Mouse (Mus musculus) olfactory bulb, adult 2 months (tissue): ENCODE data around the gene Reep6.

Experiments used
- CTCF ChIP-seq: fragments of 200-500 bp; IDR thresholded peaks from 2 replicates; pipeline ENCODE4 v1.5.1; 2012; ENCODE audit warnings: low read depth, mild to moderate bottlenecking, low read length, moderate library complexity; ENCODE audit not compliant: insufficient read depth
- POLR2A ChIP-seq: fragments of 200-500 bp; IDR thresholded peaks from 2 replicates; pipeline ENCODE4 v1.6.1; 2012; ENCODE audit warnings: mild to moderate bottlenecking, low read depth, low read length, moderate library complexity; ENCODE audit not compliant: insufficient read depth

DNA sequence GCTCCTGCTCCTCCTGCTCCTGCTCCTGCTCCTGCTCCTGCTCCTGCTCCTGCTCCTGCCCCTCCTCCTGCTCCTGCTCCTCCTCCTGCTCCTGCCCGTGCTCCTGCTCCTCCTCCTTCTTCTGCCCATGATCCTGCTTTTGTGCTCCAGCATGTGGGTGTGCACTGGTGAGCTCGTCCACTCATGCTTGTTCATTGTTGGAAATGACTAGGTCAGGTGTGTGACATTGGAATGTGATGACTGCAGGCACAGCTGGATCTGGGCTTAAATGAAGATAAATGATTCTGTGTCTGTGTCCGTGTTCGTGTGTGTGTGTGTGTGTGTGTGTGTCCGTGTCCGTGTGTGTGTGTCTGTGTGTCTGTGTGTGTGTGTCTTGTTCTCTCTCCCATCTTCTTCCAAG lies 38.6 kb downstream of the Reep6 start:
- TF ChIP-seq POLR2A, result no peak
- TF ChIP-seq CTCF, result no peak
